Mouse (Mus musculus) limb, embryonic 11.5 days (tissue): ENCODE measurements around the gene Tmem8. TPM values are rescaled to one million over a fixed set of nuclear protein-coding genes. Genes with fewer than 3 reads are reported as not detected.
A peak's percentile ranks its signal among the peaks of the same experiment; 100 is the strongest.

ENCODE experiments used
- ATAC-seq: fragments of 200-750 bp; cut with Nextera tagmentation; 2 replicates; pipeline ENCODE4 v1.8.0; 2017; ENCODE audit warnings: low read depth; ENCODE audit not compliant: insufficient number of reproducible peaks, low FRiP score, low TSS enrichment
- DNase-seq: peaks from one replicate; pipeline ENCODE4 v3.0.0-alpha.2; 2015; ENCODE audit warnings: low spot score
- H3K27ac ChIP-seq: fragments of 300-500 bp; sonication (generic); replicated peaks from 2 replicates; pipeline ENCODE4 v1.5.1; 2014; ENCODE audit warnings: low read depth, mild to moderate bottlenecking, low read length
- H3K27me3 ChIP-seq: fragments of 300-500 bp; sonication (generic); 2 replicates; pipeline ENCODE4 v1.6.1; 2014; ENCODE audit warnings: mild to moderate bottlenecking, low read length, mixed read lengths; ENCODE audit not compliant: control insufficient read depth, insufficient read depth
- H3K36me3 ChIP-seq: fragments of 300-500 bp; sonication (generic); 2 replicates; pipeline ENCODE4 v1.6.1; 2014; ENCODE audit warnings: mild to moderate bottlenecking, low read length, moderate library complexity, mixed read lengths; ENCODE audit not compliant: control insufficient read depth, insufficient read depth
- H3K4me1 ChIP-seq: fragments of 300-500 bp; sonication (generic); 2 replicates; pipeline ENCODE4 v1.6.1; 2014; ENCODE audit warnings: low read length, mixed read lengths; ENCODE audit not compliant: control insufficient read depth, insufficient read depth
- H3K4me2 ChIP-seq: fragments of 300-500 bp; sonication (generic); 2 replicates; pipeline ENCODE4 v1.6.1; 2014; ENCODE audit warnings: low read depth, mild to moderate bottlenecking, moderate library complexity; ENCODE audit not compliant: severe bottlenecking
- H3K4me3 ChIP-seq: fragments of 300-500 bp; sonication (generic); 2 replicates; pipeline ENCODE4 v1.5.1; 2014; ENCODE audit warnings: low read depth, low read length
- H3K9ac ChIP-seq: fragments of 300-500 bp; sonication (generic); 2 replicates; pipeline ENCODE4 v1.6.1; 2014; ENCODE audit warnings: mild to moderate bottlenecking, low read length
- H3K9me3 ChIP-seq: fragments of 300-500 bp; sonication (generic); 2 replicates; pipeline ENCODE4 v1.6.1; 2016; ENCODE audit warnings: low read length; ENCODE audit not compliant: control insufficient read depth
- WGBS: fragments of 180-500 bp; shearing (Covaris S2); extraction: QIAGEN DNeasy Blood & Tissue Kit; methylation state at CpG from one replicate; pipeline ENCODE4 v1.1.7; 2014; 5-methylcytosine and 5-hydroxymethylcytosine counted together
- polyA plus RNA-seq: library from polyadenylated mRNA; unstranded; fragments of >200 nt; fragmentation: Nextera tagmentation; extraction: Ambion mirVana; gene quantifications from 2 replicates; pipeline ENCODE4 v1.2.1, GENCODE M21; 2014

The Tmem8 gene
- polyA plus RNA-seq, 1 experiment from 2014 or later, result 0.55 TPM

DNA sequence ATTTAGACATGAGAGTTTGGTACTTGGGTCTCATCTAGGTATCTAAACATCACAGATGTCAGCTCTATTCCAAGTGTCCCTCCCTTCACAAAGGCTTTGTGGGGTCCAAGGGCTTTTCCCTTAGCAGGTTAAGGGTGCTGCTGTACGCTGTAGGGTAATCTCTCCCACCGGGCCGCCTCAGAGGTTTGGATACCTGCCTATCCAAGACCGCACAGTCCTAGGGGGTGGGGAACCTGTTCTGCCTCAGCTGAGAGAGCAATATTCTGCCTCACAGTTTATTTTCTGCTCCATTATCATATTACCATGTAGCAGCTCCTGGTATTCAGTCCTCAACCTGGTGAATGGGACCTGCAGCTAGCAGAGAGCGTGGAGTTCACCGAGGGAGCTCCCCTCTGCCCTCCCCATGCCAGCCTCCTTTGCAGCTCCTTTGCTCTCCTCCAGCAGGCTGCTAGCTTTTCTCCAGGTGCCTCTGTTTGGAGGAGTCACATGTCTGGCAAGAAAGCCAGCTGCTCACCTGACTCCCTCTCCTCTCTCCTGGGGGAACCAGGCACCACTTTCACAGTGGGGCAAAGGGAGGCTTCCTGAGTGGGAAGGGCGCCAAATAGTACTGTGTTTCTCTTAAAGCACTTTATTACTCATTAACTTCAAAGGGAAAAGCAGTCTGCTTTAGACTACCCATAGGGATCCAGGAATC is 2.3 kb downstream of the Tmem8 start:
- H3K4me2 ChIP-seq, result no peak overlapping the region
- ATAC-seq, result no peak
- H3K9ac ChIP-seq, result no peak overlapping the region
- WGBS, result 87% methylated on average over 7 of the region's 7 CpGs
- peaks cover 16% of the 10 kb centered on the region for H3K4me1 ChIP-seq
- DNase-seq, result no peak
- no peak overlapping the region for H3K27ac ChIP-seq
- H3K4me3 ChIP-seq, result no peak overlapping the region
- no peaks in the 10 kb centered on the region for H3K9me3 ChIP-seq
- no peaks in the 10 kb centered on the region for H3K36me3 ChIP-seq
- peaks cover 56% of the 10 kb centered on the region for H3K27me3 ChIP-seq

GRCm38 (mm10) chr17:26115956-26116487 is 2.9 kb downstream of the Tmem8 start:
- peaks cover 52% of the 10 kb centered on the region for H3K27me3 ChIP-seq
- H3K4me2 ChIP-seq, result no peak overlapping the region
- H3K9ac ChIP-seq, result no peak overlapping the region
- ATAC-seq, result no peak
- WGBS, result 54% methylated on average over 2 of the region's 3 CpGs
- H3K27ac ChIP-seq, result no peak overlapping the region
- no peaks in the 10 kb centered on the region for H3K36me3 ChIP-seq
- peaks cover 11% of the 10 kb centered on the region for H3K4me1 ChIP-seq
- no peak for DNase-seq
- no peak overlapping the region for H3K4me3 ChIP-seq
- no peaks in the 10 kb centered on the region for H3K9me3 ChIP-seq

- 86% methylated on average over 17 of the region's 17 CpGs for WGBS
- H3K9me3 ChIP-seq, result no peaks in the 10 kb centered on the region
These were observed 3.6 kb downstream of the Tmem8 start for GRCm38 (mm10) chr17:26116503-26117258.

GRCm38 (mm10) chr17:26119766-26120710 is 6.9 kb downstream of the Tmem8 start:
- Histone ChIP-seq H3K4me1 (peaks cover 12% of the 10 kb centered on the region), H3K4me3 (no peak overlapping the region), H3K4me2 (no peak overlapping the region), H3K9ac (no peak overlapping the region), H3K36me3 (no peaks in the 10 kb centered on the region; the same call in 1 of the 2 replicates), H3K27ac (no peak overlapping the region), H3K27me3 (peaks cover 15% of the 10 kb centered on the region), H3K9me3 (no peaks in the 10 kb centered on the region)
- DNase-seq (peak; percentile 80), ATAC-seq (0 out of 2 replicates have a peak, but pooled peaks have one; percentile 40)
- whole genome bisulfite sequencing, result 50% methylated on average over 33 of the region's 33 CpGs

More at GRCm38 (mm10) chr17:26116503-26117258, 3.6 kb downstream of the Tmem8 start:
- DNase-seq (no peak), ATAC-seq (no peak)
- no peak overlapping the region for H3K4me2 ChIP-seq
- H3K36me3 ChIP-seq, result no peaks in the 10 kb centered on the region
- H3K27ac ChIP-seq, result no peak overlapping the region
- peaks cover 8% of the 10 kb centered on the region; the same call in 1 of the 2 replicates for H3K4me1 ChIP-seq
- H3K4me3 ChIP-seq, result no peak overlapping the region
- no peak overlapping the region for H3K9ac ChIP-seq
- H3K27me3 ChIP-seq, result peaks cover 45% of the 10 kb centered on the region

DNA sequence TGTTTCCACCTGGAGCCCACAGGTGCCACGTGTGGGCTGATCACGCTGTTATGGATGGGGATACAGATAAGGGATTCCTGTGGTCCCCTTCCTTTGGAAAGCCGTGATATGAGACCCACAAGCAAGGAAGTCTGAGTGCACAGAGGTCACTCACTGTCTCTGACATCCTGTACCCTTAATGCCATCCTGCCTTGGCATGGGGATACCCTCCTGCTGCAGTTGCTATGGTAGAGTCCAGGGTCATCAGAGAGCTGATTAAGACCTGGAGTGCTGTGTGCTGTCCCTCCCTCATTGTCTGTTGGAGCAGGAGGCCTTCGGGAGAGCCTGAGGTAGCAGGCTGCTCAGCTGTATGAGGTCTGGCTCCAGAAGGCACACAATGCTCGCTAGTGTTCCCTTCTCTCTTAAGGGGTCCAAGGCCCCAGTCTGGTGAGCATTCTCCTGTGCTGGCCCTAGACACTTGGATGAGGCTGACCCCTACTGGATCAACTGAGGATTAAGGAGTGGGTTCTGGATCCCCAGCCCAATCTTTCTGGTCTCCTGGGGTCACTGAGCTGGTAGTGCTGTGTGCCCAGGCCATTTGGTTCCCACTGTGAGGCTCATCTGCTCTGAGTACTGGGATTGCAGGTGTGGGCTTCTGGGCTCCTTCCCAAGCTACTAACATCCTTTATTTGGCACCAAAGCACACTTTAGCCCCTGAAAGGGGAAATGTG is 9.5 kb downstream of the Tmem8 start:
- DNase-seq, result no peak
- Histone ChIP-seq H3K4me2 (no peak overlapping the region), H3K4me1 (peaks cover 13% of the 10 kb centered on the region), H3K9me3 (no peaks in the 10 kb centered on the region), H3K9ac (no peak overlapping the region), H3K27ac (no peak overlapping the region), H3K27me3 (peaks cover 3% of the 10 kb centered on the region; the same call in 1 of the 2 replicates), H3K4me3 (no peak overlapping the region), H3K36me3 (peaks cover 2% of the 10 kb centered on the region; the same call in 1 of the 2 replicates)
- WGBS, result 63% methylated on average over 5 of the region's 5 CpGs
- ATAC-seq, result no peak

- H3K27ac ChIP-seq, result no peak within 1 kb of the TSS
- peak within 1 kb of the TSS; percentile 79 for H3K4me3 ChIP-seq
- H3K4me1 ChIP-seq, result peaks cover 13% of the 10 kb centered on the region
- no peaks in the 10 kb centered on the region for H3K9me3 ChIP-seq
- peak within 1 kb of the TSS; percentile 57 for H3K4me2 ChIP-seq
- peak within 1 kb of the TSS; percentile 64 for H3K9ac ChIP-seq
- under 1% methylated on average over 32 of the region's 32 CpGs for WGBS
- DNase-seq (peak; percentile 96), ATAC-seq (peak; percentile 80)
- H3K27me3 ChIP-seq, result 0 out of 2 replicates have a peak, but pooled peaks cover 1% of the 10 kb centered on the region
- H3K36me3 ChIP-seq, result peaks cover 2% of the 10 kb centered on the region; the same call in 1 of the 2 replicates
These were observed 10.2 kb downstream of the Tmem8 start, which contains the start of gene Mrpl28 for GRCm38 (mm10) chr17:26123267-26123684. TSS of gene Mrpl28 (plus strand) at chr17:26123500.

DNA sequence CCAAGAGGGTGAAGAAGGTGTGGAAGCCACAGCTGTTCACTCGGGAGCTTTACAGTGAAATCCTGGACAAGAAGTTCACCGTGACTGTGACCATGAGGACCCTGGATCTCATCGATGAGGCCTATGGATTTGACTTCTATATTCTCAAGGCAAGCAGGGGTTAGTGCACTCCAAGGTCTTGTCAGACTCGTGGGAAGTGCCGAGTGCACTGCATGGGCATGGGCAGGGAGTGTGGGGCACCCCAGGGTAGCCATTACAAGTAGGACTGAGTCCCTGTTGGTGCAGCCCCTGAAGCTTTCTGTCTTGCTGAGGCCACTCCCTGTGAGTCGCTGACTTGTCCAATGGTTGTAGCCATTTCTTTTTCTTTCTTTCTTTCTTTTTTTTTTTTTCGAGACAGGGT is 11.5 kb downstream of the Tmem8 start:
- WGBS, result 91% methylated on average over 7 of the region's 7 CpGs
- Histone ChIP-seq H3K27ac (no peak overlapping the region), H3K4me3 (peak overlapping the region; percentile 79), H3K4me2 (peak overlapping the region; percentile 57), H3K4me1 (peaks cover 13% of the 10 kb centered on the region), H3K9me3 (no peaks in the 10 kb centered on the region), H3K9ac (no peak overlapping the region), H3K27me3 (no peaks in the 10 kb centered on the region), H3K36me3 (peaks cover 2% of the 10 kb centered on the region; the same call in 1 of the 2 replicates)
- DNase-seq, result no peak
- ATAC-seq, result no peak
